Mouse (Mus musculus) G1E (cell line): ENCODE data around the gene Lmntd1. TPM values are rescaled to one million over a fixed set of nuclear protein-coding genes. Genes with fewer than 3 reads are reported as not detected.

Source experiments
- ATAC-seq: 2 replicates; pipeline ENCODE4 v1.8.0; 2016; ENCODE audit warnings: mild to moderate bottlenecking; ENCODE audit not compliant: insufficient number of reproducible peaks, poor library complexity, low FRiP score, severe bottlenecking; ENCODE audit errors: extremely low read depth
- DNase-seq: peaks from one replicate; pipeline ENCODE4 v3.0.0; 2012; ENCODE audit warnings: low spot score
- H3K27me3 ChIP-seq: 2 replicates; pipeline ENCODE4 v1.6.1; 2012; ENCODE audit warnings: mild to moderate bottlenecking, low read length, inconsistent platforms; ENCODE audit not compliant: insufficient read depth
- H3K36me3 ChIP-seq: replicated peaks from 2 replicates; pipeline ENCODE3; 2012; ENCODE audit warnings: mild to moderate bottlenecking, inconsistent platforms
- H3K4me1 ChIP-seq: 2 replicates; pipeline ENCODE4 v1.6.1; 2012; ENCODE audit warnings: low read depth, low read length, inconsistent platforms, mixed read lengths; ENCODE audit not compliant: insufficient read depth
- H3K4me3 ChIP-seq: 2 replicates; pipeline ENCODE4 v1.5.1; 2012; ENCODE audit warnings: low read depth, mild to moderate bottlenecking, inconsistent platforms, low read length, moderate library complexity, mixed read lengths
- H3K9me3 ChIP-seq: replicated peaks from 2 replicates; pipeline ENCODE4 v1.6.1; 2012; ENCODE audit warnings: inconsistent platforms
- CTCF ChIP-seq: IDR thresholded peaks from 2 replicates; pipeline ENCODE4 v1.5.1; 2012; ENCODE audit warnings: low read depth, low read length, inconsistent platforms, mixed read lengths
- GATA1 ChIP-seq: IDR thresholded peaks from 2 replicates; pipeline ENCODE4 v1.6.1; 2012; ENCODE audit warnings: borderline replicate concordance, low read length, inconsistent platforms, mixed read lengths
- GATA2 ChIP-seq: IDR thresholded peaks from 2 replicates; pipeline ENCODE4 v1.6.1; 2012; ENCODE audit warnings: low read depth, low read length, inconsistent platforms, borderline replicate concordance
- POLR2AphosphoS5 ChIP-seq: IDR thresholded peaks from 2 replicates; pipeline ENCODE4 v1.6.1; 2012; ENCODE audit warnings: low read depth, low read length, inconsistent platforms; ENCODE audit not compliant: insufficient replicate concordance
- TAL1 ChIP-seq: conservative IDR thresholded peaks from 2 replicates; pipeline ENCODE4 v1.6.1; 2012; ENCODE audit warnings: low read depth, low read length, inconsistent platforms, mixed read lengths
- polyA plus RNA-seq: library from polyadenylated mRNA; stranded (reverse); fragments of >175 nt; gene quantifications from 2 replicates; pipeline ENCODE4 v1.2.3, GENCODE M21; 2012
- total RNA-seq, 2 experiments: library from RNA; stranded (forward) in 1 of 2; stranded (reverse) in 1 of 2; fragments of 200-1000 nt in 1 of 2; fragments of >200 nt in 1 of 2; fragmentation: Nextera tagmentation in 1 of 2; gene quantifications; 2 replicates each; pipeline ENCODE4 v1.2.3; 2014 to 2017

The Lmntd1 gene
- total and polyA plus RNA-seq, 3 experiments: 0.22 TPM; not detected in 2

DNA sequence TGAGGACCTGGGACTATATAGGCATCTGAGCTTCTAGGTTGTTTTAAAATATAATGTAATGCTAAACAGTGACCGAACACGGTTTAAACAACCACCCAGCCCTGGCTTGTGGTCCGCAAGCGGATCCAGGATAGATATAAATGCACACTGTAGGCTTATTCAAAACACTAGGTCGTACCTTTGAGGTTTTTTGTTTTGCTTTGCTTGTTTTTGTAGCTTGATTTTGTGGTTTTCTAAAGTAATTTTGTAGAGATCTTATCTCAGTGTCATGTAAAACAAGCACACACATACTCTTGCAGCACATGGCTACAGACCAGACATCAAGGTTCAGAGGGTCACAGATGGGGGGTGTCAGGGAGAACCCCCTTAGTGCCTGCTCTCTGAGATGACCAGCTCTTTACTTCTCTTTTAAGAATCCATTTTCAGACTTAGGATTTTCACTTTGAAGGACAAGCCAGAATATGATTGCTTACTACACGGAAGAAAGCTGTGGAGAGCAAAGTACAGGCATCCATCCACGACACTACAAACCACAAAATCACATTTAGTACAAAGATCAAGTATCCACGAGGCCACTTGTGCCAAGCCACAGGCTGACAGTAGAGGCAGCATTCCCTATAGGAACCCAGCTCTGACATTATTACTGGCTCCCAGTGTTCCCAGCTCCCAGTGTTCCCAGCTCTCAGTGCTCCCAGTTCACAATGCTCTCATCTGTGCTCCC is 196.2 kb downstream of the Lmntd1 start:
- DNase-seq: no peak
- TF ChIP-seq POLR2AphosphoS5: no peak
- TF ChIP-seq GATA1: no peak
- TF ChIP-seq GATA2: no peak
- no peak for TF ChIP-seq CTCF
- TF ChIP-seq TAL1: no peak

DNA sequence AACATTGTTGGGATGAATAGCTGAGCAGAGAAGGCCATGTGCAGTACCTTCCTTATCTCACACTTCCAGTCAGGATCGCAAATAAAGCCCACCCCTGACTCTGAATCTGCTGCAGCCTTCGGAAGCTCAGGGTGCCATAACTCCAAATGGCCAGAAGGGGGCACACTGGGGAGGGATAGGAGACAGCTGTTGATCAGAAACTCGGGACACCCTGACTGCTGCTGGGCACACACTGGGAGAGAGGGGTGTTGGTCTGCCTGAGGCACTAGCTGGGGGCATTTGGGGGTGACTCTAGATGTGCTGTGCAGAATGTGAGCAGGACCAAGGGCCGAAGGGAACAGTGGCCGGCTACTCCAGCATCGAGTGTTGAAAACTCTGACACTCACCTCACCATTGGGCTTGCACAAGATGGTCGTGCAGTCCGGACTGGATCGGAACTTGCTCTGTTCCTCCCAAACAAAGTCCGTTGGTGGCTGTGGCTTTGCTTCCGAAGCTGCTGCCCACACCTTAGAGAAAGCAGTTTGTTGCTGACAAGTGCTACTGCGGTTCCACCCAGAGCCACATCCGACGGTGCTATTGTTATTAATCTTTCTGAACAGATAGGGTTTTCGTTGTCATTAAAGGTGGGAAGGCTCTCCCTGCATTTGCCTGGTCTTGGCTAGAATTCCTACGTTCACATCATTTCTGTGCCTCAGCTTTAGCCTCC is 197.0 kb downstream of the Lmntd1 start:
- DNase-seq (no peak), ATAC-seq (no peak)
- Histone ChIP-seq H3K36me3 (no peaks in the 10 kb centered on the region), H3K4me1 (no peaks in the 10 kb centered on the region), H3K27me3 (no peaks in the 10 kb centered on the region), H3K9me3 (peaks cover 66% of the 10 kb centered on the region), H3K4me3 (no peak overlapping the region)
- TF ChIP-seq POLR2AphosphoS5 (no peak), GATA2 (no peak), CTCF (no peak), GATA1 (no peak), TAL1 (no peak)

More for the DNA sequence above, 196.2 kb downstream of the Lmntd1 start:
- Histone ChIP-seq H3K4me1 (no peaks in the 10 kb centered on the region), H3K27me3 (no peaks in the 10 kb centered on the region), H3K4me3 (no peak overlapping the region), H3K36me3 (no peaks in the 10 kb centered on the region), H3K9me3 (peaks cover 71% of the 10 kb centered on the region)
- no peak for ATAC-seq

DNA sequence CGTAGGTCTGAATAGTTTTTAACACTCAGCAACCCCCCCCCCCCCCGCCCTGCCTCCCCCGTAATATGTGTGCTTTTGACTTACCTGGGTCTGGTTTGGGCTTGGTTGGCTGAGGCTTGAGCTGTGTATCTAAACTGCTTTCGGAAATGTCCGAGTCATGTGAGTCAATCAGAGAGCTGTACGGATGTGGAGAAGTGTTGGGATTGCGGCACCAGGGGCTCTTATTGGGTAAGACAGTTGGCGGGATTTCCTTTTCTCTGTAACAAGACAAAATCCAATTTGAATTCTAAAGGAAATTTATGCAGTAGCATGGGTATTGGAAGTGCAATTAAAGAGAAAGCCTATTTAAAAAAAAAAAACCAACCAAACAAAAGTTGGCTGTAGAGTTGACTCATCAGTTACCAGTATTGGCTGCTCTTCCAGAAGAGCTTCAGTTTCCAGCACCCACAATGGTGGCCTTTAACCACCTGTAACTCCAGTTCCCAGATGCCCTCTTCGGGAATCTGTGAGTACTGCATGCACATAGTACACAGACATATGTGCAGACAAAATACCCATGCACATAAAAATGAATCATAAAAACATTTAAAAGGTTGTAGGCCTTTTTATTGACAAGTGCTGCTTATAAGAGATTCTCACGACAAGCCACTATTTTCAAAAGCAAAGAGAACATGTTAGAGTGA is 209.6 kb downstream of the Lmntd1 start:
- no peak for ATAC-seq
- no peak for DNase-seq
- TF ChIP-seq GATA1: no peak
- TF ChIP-seq POLR2AphosphoS5: no peak
- TF ChIP-seq GATA2: no peak
- TF ChIP-seq CTCF: no peak
- no peak for TF ChIP-seq TAL1

DNA sequence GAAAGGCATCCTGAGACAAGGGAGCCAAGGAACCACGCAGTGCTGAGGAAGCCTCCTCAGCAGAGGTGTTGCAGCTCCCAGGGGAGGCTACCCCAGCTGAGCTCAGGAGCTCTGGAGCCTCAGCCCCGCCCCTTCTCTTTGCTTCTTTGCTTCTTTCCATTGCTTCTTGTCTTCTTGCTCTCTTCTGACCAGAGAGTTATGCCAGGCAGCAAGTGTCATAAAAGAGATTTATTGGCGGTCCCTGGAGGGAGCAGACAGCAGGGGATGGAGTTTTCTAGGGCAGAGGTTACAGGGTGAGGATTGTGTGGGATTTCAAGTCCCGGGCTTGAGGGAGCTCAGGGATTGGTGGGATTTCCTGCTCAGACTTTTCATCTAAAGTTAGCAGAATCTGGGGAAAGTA is 213.0 kb downstream of the Lmntd1 start:
- Histone ChIP-seq H3K36me3 (no peaks in the 10 kb centered on the region), H3K4me3 (no peak overlapping the region), H3K9me3 (peaks cover 46% of the 10 kb centered on the region), H3K27me3 (no peaks in the 10 kb centered on the region), H3K4me1 (no peaks in the 10 kb centered on the region)
- no peak for TF ChIP-seq GATA2
- no peak for TF ChIP-seq POLR2AphosphoS5
- TF ChIP-seq GATA1: no peak
- TF ChIP-seq TAL1: no peak
- TF ChIP-seq CTCF: no peak
- ATAC-seq: no peak
- no peak for DNase-seq

More for the DNA sequence above, 209.6 kb downstream of the Lmntd1 start:
- H3K27me3 ChIP-seq: no peaks in the 10 kb centered on the region
- H3K4me3 ChIP-seq: no peak overlapping the region
- H3K4me1 ChIP-seq: no peaks in the 10 kb centered on the region
- H3K36me3 ChIP-seq: no peaks in the 10 kb centered on the region
- H3K9me3 ChIP-seq: peaks cover 26% of the 10 kb centered on the region

DNA sequence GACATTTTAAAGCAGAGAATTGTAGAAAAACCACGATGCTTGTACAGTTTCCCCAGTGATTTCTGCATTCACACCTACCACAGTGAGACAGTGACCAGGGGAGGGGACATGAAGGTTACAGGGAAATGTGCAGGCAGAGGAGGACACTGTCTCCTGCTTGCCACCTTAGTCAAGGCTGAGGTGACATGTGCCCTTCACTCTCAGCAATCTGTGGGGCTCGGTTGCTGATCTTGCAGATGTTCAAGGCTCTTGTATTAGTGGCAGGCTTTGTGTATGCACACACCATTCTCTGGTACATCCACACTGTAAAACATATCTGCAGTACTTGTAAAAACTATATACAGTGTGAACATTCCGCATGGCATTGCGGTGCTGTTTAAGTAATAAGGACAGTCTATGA is 216.2 kb downstream of the Lmntd1 start:
- H3K9me3 ChIP-seq: peaks cover 54% of the 10 kb centered on the region
- H3K4me1 ChIP-seq: no peaks in the 10 kb centered on the region
- TF ChIP-seq GATA1 (no peak), CTCF (no peak), TAL1 (no peak), GATA2 (no peak), POLR2AphosphoS5 (no peak)
- H3K36me3 ChIP-seq: no peaks in the 10 kb centered on the region
- H3K27me3 ChIP-seq: no peaks in the 10 kb centered on the region
- no peak for ATAC-seq
- DNase-seq: no peak
- no peak overlapping the region for H3K4me3 ChIP-seq

DNA sequence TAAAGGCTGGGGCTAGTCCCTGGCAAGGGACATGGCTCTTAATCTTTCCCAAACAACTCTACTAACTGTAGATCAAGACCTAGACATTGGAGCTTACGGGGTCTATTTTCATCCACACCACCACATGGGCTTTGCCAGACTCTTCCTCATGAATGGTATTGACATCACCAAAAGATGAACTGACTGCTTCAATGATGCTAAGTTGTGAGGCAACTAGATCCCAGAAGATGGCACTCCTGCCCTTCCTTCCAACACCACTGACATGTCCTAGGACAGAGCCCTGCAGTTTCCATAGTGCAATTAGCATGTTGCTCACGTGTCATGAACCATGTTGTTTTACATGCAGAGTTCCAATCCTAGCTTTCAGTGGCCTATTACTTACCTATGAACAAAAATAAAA is 217.6 kb downstream of the Lmntd1 start:
- TF ChIP-seq GATA2 (no peak), CTCF (no peak), POLR2AphosphoS5 (no peak), TAL1 (no peak), GATA1 (no peak)

More for the DNA sequence above, 217.6 kb downstream of the Lmntd1 start:
- no peak overlapping the region for H3K4me3 ChIP-seq
- H3K36me3 ChIP-seq: no peaks in the 10 kb centered on the region
- H3K4me1 ChIP-seq: no peaks in the 10 kb centered on the region
- DNase-seq (no peak), ATAC-seq (no peak)
- H3K9me3 ChIP-seq: peaks cover 60% of the 10 kb centered on the region
- H3K27me3 ChIP-seq: no peaks in the 10 kb centered on the region
